In the genomic region with DNA sequence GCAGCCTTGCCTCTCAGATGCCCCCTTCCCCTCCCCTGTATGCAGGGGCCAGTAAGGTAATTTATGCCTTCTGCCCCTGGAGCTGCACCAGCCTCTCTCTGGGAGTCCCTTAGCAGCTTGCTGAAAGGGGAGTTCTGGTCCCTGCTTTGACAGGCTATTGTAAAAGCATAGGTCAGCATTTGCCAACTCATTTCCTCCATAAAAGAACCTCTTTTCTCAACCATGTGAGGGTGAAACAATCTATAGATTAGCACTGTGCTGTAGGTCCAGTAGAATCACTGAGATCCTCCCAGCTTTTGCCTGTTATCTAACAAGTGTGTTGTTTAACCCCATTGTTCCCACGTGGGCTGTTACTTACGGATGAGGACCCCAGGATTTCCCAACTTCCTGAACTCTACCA, we compare ENCODE assay signal across 9 mouse cellular contexts. TPM values are rescaled to one million over a fixed set of nuclear protein-coding genes. Genes with fewer than 3 reads are reported as not detected.
DNase-seq lines count a peak whose midpoint lies in the region; ATAC-seq and TF ChIP-seq lines count a peak whose summit lies in the region.
"Had no signal": no experiment of that assay in that cellular context is flagged by ENCODE, and none has a peak within 500 bp of the region (broad histone marks: within the 10 kb centered on the region; RNA-seq: fewer than 3 reads in every experiment).

No protein-coding gene starts in this region.

- DNase-seq in heart, adult 9 months (ENCODE audit: low spot score in 2 of 2), result no peak
- no peak for DNase-seq in midbrain, embryonic 14.5 days
- no peak for DNase-seq in thymus, adult 2 months
- DNase-seq in thymus, postnatal 14 days, result no peak
- DNase-seq in thymus, postnatal 4 days, result no peak

- H3K36me3 ChIP-seq in heart, embryonic 11.5 days (ENCODE audit: control insufficient read depth, insufficient read depth, low read length), result no peaks in the 10 kb centered on the region
- peaks cover 9% of the 10 kb centered on the region for H3K36me3 ChIP-seq in hindbrain, embryonic 13.5 days
- H3K36me3 ChIP-seq in midbrain, embryonic 14.5 days (ENCODE audit: control insufficient read depth, insufficient read depth, low read length), result peaks cover 4% of the 10 kb centered on the region; the same call in 1 of the 2 replicates
- no peaks in the 10 kb centered on the region for H3K36me3 ChIP-seq in thymus, adult 2 months (ENCODE audit: control insufficient read depth, insufficient read depth, low read length)

- H3K4me1 ChIP-seq in heart, embryonic 11.5 days (ENCODE audit: control insufficient read depth, insufficient read depth, low read length), result peaks cover 10% of the 10 kb centered on the region; the same call in 1 of the 2 replicates
- H3K4me1 ChIP-seq in cortical plate, adult 2 months (ENCODE audit: control insufficient read depth, insufficient read depth, low read length), result peaks cover 4% of the 10 kb centered on the region; the same call in 1 of the 2 replicates
- peaks cover 36% of the 10 kb centered on the region for H3K4me1 ChIP-seq in hindbrain, embryonic 13.5 days (replicated peaks)
- peaks cover 34% of the 10 kb centered on the region for H3K4me1 ChIP-seq in midbrain, embryonic 14.5 days (ENCODE audit: control insufficient read depth, insufficient read depth, low read length)
- H3K4me1 ChIP-seq in thymus, adult 2 months (replicated peaks; ENCODE audit: control insufficient read depth, insufficient read depth, low read length), result peaks cover 11% of the 10 kb centered on the region

- H3K27me3 ChIP-seq in heart, embryonic 11.5 days (ENCODE audit: control insufficient read depth, insufficient read depth, low read length), result peaks cover 16% of the 10 kb centered on the region
- peaks cover 9% of the 10 kb centered on the region; the same call in 1 of the 2 replicates for H3K27me3 ChIP-seq in hindbrain, embryonic 13.5 days
- H3K27me3 ChIP-seq in midbrain, embryonic 14.5 days (ENCODE audit: control insufficient read depth, insufficient read depth, low read length), result no peaks in the 10 kb centered on the region
- peaks cover 8% of the 10 kb centered on the region for H3K27me3 ChIP-seq in thymus, adult 2 months (ENCODE audit: control insufficient read depth, insufficient read depth, low read length)

- no peak for TF ChIP-seq CTCF in cortical plate, adult 2 months (IDR thresholded peaks at IDR 0.05; ENCODE audit: extremely low read depth, insufficient read depth, low read length)
- no peak for TF ChIP-seq CTCF in thymus, adult 2 months (IDR thresholded peaks at IDR 0.05; ENCODE audit: borderline replicate concordance, control insufficient read depth, extremely low read depth, insufficient read depth, low read length, poor library complexity)

- WGBS in heart, embryonic 11.5 days (ENCODE audit: insufficient replicate concordance), result 42% methylated on average over 2 of the region's 2 CpGs
- 23% methylated on average over 2 of the region's 2 CpGs for WGBS in hindbrain, embryonic 13.5 days
- 33% methylated on average over 2 of the region's 2 CpGs for WGBS in midbrain, embryonic 14.5 days
- 93% methylated on average over 2 of the region's 2 CpGs for WGBS in thymus, adult 2 months

- ATAC-seq in heart, embryonic 11.5 days (replicated peaks; ENCODE audit: insufficient number of reproducible peaks, low FRiP score, low TSS enrichment), result no peak
- no peak for ATAC-seq in hindbrain, embryonic 13.5 days (ENCODE audit: low FRiP score)
- ATAC-seq in midbrain, embryonic 14.5 days (ENCODE audit: low FRiP score, low TSS enrichment), result peak; percentile 1; the same call in 1 of the 2 replicates

- H3K9ac ChIP-seq in heart, embryonic 11.5 days (ENCODE audit: low read depth, low read length), result no peak overlapping the region
- H3K9ac ChIP-seq in hindbrain, embryonic 13.5 days, result peak overlapping the region; percentile 98
- H3K9ac ChIP-seq in midbrain, embryonic 14.5 days (replicated peaks; ENCODE audit: low read length), result peak overlapping the region; percentile 96

- no peak overlapping the region for H3K27ac ChIP-seq in heart, embryonic 11.5 days (ENCODE audit: low read depth, low read length)
- peak overlapping the region; percentile 53 for H3K27ac ChIP-seq in cortical plate, adult 2 months (ENCODE audit: insufficient read depth, low read length)
- peak overlapping the region; percentile 98; the same call in 1 of the 2 replicates for H3K27ac ChIP-seq in hindbrain, embryonic 13.5 days
- peak overlapping the region; percentile 98 for H3K27ac ChIP-seq in midbrain, embryonic 14.5 days (replicated peaks; ENCODE audit: low read depth, low read length)
- H3K27ac ChIP-seq in thymus, adult 2 months (ENCODE audit: control insufficient read depth, insufficient read depth, low read length), result no peak overlapping the region
- H3K27ac ChIP-seq: heart, adult 2 months had no signal

- H3K4me2 ChIP-seq in heart, embryonic 11.5 days, result peak overlapping the region; percentile 100
- peak overlapping the region; percentile 97 for H3K4me2 ChIP-seq in hindbrain, embryonic 13.5 days
- H3K4me2 ChIP-seq in midbrain, embryonic 14.5 days (ENCODE audit: low read length), result peak overlapping the region; percentile 97

- 0 out of 2 replicates have a peak overlapping the region, but pooled peaks have one; percentile 70 for H3K4me3 ChIP-seq in heart, embryonic 11.5 days (ENCODE audit: low read depth, low read length)
- peak overlapping the region; percentile 79 for H3K4me3 ChIP-seq in cortical plate, adult 2 months (ENCODE audit: insufficient read depth, low read length)
- H3K4me3 ChIP-seq in hindbrain, embryonic 13.5 days, result peak overlapping the region; percentile 87
- peak overlapping the region; percentile 91 for H3K4me3 ChIP-seq in midbrain, embryonic 14.5 days (replicated peaks; ENCODE audit: low read depth, low read length)
- H3K4me3 ChIP-seq in thymus, adult 2 months (ENCODE audit: control insufficient read depth, insufficient read depth, low read length), result no peak overlapping the region

- no peak for TF ChIP-seq POLR2A in cortical plate, adult 2 months (IDR thresholded peaks at IDR 0.05; ENCODE audit: extremely low read depth, insufficient read depth, low read length)
- no peak for TF ChIP-seq POLR2A in thymus, adult 2 months (IDR thresholded peaks at IDR 0.05; ENCODE audit: control insufficient read depth, extremely low read depth, insufficient read depth, low read length, poor library complexity)

- no peaks in the 10 kb centered on the region for H3K9me3 ChIP-seq in heart, embryonic 11.5 days (replicated peaks; ENCODE audit: control insufficient read depth, low read length)
- no peaks in the 10 kb centered on the region for H3K9me3 ChIP-seq in hindbrain, embryonic 13.5 days
- H3K9me3 ChIP-seq in midbrain, embryonic 14.5 days (ENCODE audit: control insufficient read depth, low read length), result no peaks in the 10 kb centered on the region

RNA-seq across cellular contexts. Expression of gene Lrrc4, which starts 2.5 kb away (rescaled TPM):
- 1.1 TPM in 2 replicates for polyA plus RNA-seq in heart, embryonic 11.5 days (2014; fragmentation: Nextera tagmentation; extraction: Ambion mirVana)
- 65.1 and 68.4 TPM in 2 replicates for polyA plus RNA-seq in cortical plate, adult 2 months (2012; rRNA removed)
- polyA plus RNA-seq in hindbrain, embryonic 13.5 days (2015; fragmentation: Nextera tagmentation; extraction: Ambion mirVana), result 5.6 and 6.4 TPM in 2 replicates
- polyA plus RNA-seq in midbrain, embryonic 14.5 days (2014; fragmentation: Nextera tagmentation; extraction: Ambion mirVana), result 7.5 and 8.3 TPM in 2 replicates
- polyA plus RNA-seq in thymus, adult 2 months (2012; rRNA removed), result 0.48 and 0.67 TPM in 2 replicates

Comparison
In these comparisons a context has a peak if more than half of its experiments do, and no peak if none do; other contexts are left out.
1. H3K27ac ChIP-seq: peak in cortical plate, adult 2 months (single experiment), hindbrain, embryonic 13.5 days (single experiment) and midbrain, embryonic 14.5 days (single experiment); none in heart, embryonic 11.5 days (single experiment) and thymus, adult 2 months (single experiment).
2. Peak in every context shown above with its lines, with median percentiles within 50 percentile points of each other: H3K4me2 ChIP-seq.